Mouse (Mus musculus): ENCODE measurements around the gene Ext2. TPM values are rescaled to one million over a fixed set of nuclear protein-coding genes. Genes with fewer than 3 reads are reported as not detected.

Ext2 gene
- polyA plus RNA-seq, 1 experiment from 2014 or later = 77.0 TPM

DNA sequence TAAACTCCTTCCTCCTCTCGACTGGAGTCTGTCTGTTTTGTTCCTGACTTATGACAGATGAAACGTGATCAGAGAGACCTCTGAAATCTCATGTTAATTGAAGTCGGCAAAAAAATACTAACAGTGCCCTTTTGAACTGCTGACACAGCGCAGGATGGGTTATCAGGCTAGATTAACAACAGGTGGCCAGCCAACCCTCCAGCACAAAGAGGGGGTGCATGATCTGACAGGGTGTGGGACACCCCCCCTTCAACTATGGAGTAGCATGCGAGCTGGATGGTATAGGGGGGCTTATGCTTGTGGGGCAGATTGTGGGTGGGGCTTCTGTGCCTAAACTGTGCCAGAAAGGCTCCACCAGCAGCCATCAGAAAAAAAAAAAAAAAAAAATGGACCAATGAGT lies 141.0 kb downstream of the Ext2 start:
- no peak overlapping the region for H3K4me3 ChIP-seq (ENCODE audit: low read depth, low read length)
- WGBS = 61% methylated on average over 5 of the region's 5 CpGs
- no peaks in the 10 kb centered on the region for H3K4me1 ChIP-seq (ENCODE audit: control insufficient read depth, insufficient read depth, low read length)

DNA sequence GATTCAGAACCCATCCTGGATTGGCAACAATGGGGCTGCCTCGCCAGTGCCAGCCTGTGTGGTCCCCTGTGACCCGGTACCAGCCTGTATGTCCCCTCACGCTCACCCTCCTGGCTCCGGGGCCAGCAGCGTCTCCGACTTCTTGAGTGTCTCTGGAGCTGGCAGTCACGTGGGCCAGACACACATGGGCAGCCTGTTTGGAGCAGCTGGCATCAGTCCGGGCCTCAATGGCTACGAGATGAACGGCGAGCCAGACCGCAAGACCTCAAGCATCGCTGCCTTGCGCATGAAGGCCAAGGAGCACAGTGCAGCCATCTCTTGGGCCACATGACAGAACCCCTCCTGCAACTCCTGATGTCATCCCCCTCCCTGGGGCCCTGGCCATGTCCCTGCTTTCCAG lies 145.1 kb downstream of the Ext2 start:
- 88% methylated on average over 14 of the region's 14 CpGs for WGBS

More for the DNA sequence above, 141.0 kb downstream of the Ext2 start:
- Histone ChIP-seq H3K27ac (ENCODE audit: low read depth, low read length) (no peak overlapping the region), H3K9me3 (ENCODE audit: control insufficient read depth, low read length) (no peaks in the 10 kb centered on the region), H3K9ac (ENCODE audit: low read length) (no peak overlapping the region), H3K36me3 (ENCODE audit: control insufficient read depth, insufficient read depth, low read length) (no peaks in the 10 kb centered on the region), H3K4me2 (ENCODE audit: low read depth) (no peak overlapping the region), H3K27me3 (ENCODE audit: control insufficient read depth, insufficient read depth, low read length) (no peaks in the 10 kb centered on the region)
- DNase-seq (ENCODE audit: low spot score) = no peak
- ATAC-seq (ENCODE audit: insufficient read depth, low FRiP score, low TSS enrichment) = no peak

DNA sequence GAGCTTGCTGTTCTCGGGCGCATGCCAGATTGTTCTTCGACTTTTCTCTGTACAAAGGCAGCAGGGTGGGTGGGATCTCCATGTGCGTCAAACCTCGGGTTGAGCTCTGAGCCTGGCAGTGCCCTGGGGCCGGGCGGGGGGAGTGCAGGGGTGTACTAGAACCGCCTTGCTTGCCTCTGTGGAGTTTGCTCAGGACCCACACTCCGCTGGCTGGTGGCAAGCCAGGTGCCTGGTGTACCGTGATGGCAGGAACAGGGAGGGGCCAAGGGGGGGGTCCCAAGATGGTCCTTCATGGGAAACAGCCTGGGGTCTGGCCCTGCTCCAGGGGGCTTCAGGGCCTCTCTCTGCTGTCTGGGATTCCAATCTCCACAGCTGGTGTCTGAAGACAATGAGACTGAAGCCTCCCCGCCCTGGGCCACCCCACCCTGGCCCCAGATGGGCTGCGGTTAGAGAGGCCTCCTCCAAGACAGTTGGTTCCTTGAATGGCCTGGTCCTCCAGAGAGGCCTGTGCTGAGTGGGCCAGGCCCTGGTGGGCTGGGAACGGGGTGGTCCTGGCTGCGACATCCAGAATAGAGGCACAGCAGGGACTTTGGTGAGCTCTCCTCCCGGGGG lies 150.7 kb downstream of the Ext2 start:
- Histone ChIP-seq H3K4me2 (ENCODE audit: low read depth) (no peak overlapping the region), H3K4me3 (ENCODE audit: low read depth, low read length) (no peak overlapping the region), H3K4me1 (ENCODE audit: control insufficient read depth, insufficient read depth, low read length) (peaks cover 4% of the 10 kb centered on the region; the same call in 1 of the 2 replicates), H3K36me3 (ENCODE audit: control insufficient read depth, insufficient read depth, low read length) (no peaks in the 10 kb centered on the region), H3K9me3 (ENCODE audit: control insufficient read depth, low read length) (no peaks in the 10 kb centered on the region), H3K27me3 (ENCODE audit: control insufficient read depth, insufficient read depth, low read length) (no peaks in the 10 kb centered on the region), H3K9ac (ENCODE audit: low read length) (no peak overlapping the region), H3K27ac (ENCODE audit: low read depth, low read length) (no peak overlapping the region)
- no peak for ATAC-seq (ENCODE audit: insufficient read depth, low FRiP score, low TSS enrichment)
- 73% methylated on average over 15 of the region's 15 CpGs for WGBS
- no peak for DNase-seq (ENCODE audit: low spot score)

More for the DNA sequence above, 145.1 kb downstream of the Ext2 start:
- Histone ChIP-seq H3K4me1 (ENCODE audit: control insufficient read depth, insufficient read depth, low read length) (no peaks in the 10 kb centered on the region), H3K27me3 (ENCODE audit: control insufficient read depth, insufficient read depth, low read length) (no peaks in the 10 kb centered on the region), H3K36me3 (ENCODE audit: control insufficient read depth, insufficient read depth, low read length) (no peaks in the 10 kb centered on the region), H3K9ac (ENCODE audit: low read length) (no peak overlapping the region), H3K4me3 (ENCODE audit: low read depth, low read length) (no peak overlapping the region), H3K9me3 (ENCODE audit: control insufficient read depth, low read length) (no peaks in the 10 kb centered on the region), H3K4me2 (ENCODE audit: low read depth) (no peak overlapping the region), H3K27ac (ENCODE audit: low read depth, low read length) (no peak overlapping the region)
- DNase-seq (ENCODE audit: low spot score) (no peak), ATAC-seq (ENCODE audit: insufficient read depth, low FRiP score, low TSS enrichment) (no peak)

DNA sequence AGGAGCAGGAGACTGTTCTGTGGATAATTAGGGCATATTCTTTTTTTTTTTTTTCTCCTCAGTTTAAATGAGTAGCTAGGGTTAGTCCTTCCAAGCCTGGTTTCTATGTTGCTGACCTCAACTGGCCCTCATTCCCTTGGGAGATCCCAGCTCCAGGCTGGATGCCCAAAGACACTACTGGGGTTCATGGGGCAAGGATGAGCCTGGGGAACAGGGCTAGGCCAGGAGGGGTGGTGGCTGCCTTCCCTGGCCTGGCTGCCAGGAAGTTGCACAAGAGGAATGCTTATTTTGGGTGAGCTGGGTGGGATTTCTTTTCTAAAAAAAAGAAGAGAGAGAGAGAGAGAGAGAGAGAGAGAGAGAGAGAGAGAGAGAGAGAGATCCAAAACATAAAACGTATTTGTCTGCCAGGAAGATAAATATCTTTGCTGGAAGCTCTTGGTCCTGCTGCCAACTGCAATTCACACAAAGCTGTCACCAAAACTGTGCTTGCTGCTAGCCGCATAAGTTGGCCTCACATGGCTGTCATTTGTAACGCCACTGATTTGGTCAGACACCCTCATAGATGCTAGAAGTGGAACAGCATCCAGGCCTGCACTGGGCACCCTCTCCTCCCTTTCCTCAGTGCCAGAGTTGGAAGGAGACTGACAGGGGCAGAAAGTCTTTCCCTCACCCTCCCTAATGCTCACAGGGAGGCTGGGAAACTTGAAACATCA lies 156.1 kb downstream of the Ext2 start:
- Histone ChIP-seq H3K9me3 (ENCODE audit: control insufficient read depth, low read length) (no peaks in the 10 kb centered on the region), H3K4me2 (ENCODE audit: low read depth) (no peak overlapping the region), H3K27me3 (ENCODE audit: control insufficient read depth, insufficient read depth, low read length) (no peaks in the 10 kb centered on the region), H3K36me3 (ENCODE audit: control insufficient read depth, insufficient read depth, low read length) (no peaks in the 10 kb centered on the region), H3K4me1 (ENCODE audit: control insufficient read depth, insufficient read depth, low read length) (peaks cover 6% of the 10 kb centered on the region; the same call in 1 of the 2 replicates), H3K4me3 (ENCODE audit: low read depth, low read length) (no peak overlapping the region), H3K9ac (ENCODE audit: low read length) (no peak overlapping the region), H3K27ac (ENCODE audit: low read depth, low read length) (no peak overlapping the region)
- WGBS = 67% methylated on average over 3 of the region's 3 CpGs
- ATAC-seq (ENCODE audit: insufficient read depth, low FRiP score, low TSS enrichment) = no peak
- no peak for DNase-seq (ENCODE audit: low spot score)

GRCm38 (mm10) chr2:93665472-93665871 lies 156.9 kb downstream of the Ext2 start:
- no peak overlapping the region for H3K27ac ChIP-seq (ENCODE audit: low read depth, low read length)
- no peak overlapping the region for H3K4me2 ChIP-seq (ENCODE audit: low read depth)
- 84% methylated on average over 5 of the region's 5 CpGs for WGBS
- H3K9me3 ChIP-seq (ENCODE audit: control insufficient read depth, low read length) = no peaks in the 10 kb centered on the region
- H3K36me3 ChIP-seq (ENCODE audit: control insufficient read depth, insufficient read depth, low read length) = no peaks in the 10 kb centered on the region
- DNase-seq (ENCODE audit: low spot score) (no peak), ATAC-seq (ENCODE audit: insufficient read depth, low FRiP score, low TSS enrichment) (no peak)
- H3K4me1 ChIP-seq (ENCODE audit: control insufficient read depth, insufficient read depth, low read length) = peaks cover 6% of the 10 kb centered on the region; the same call in 1 of the 2 replicates
- no peak overlapping the region for H3K4me3 ChIP-seq (ENCODE audit: low read depth, low read length)
- no peak overlapping the region for H3K9ac ChIP-seq (ENCODE audit: low read length)
- H3K27me3 ChIP-seq (ENCODE audit: control insufficient read depth, insufficient read depth, low read length) = no peaks in the 10 kb centered on the region

DNA sequence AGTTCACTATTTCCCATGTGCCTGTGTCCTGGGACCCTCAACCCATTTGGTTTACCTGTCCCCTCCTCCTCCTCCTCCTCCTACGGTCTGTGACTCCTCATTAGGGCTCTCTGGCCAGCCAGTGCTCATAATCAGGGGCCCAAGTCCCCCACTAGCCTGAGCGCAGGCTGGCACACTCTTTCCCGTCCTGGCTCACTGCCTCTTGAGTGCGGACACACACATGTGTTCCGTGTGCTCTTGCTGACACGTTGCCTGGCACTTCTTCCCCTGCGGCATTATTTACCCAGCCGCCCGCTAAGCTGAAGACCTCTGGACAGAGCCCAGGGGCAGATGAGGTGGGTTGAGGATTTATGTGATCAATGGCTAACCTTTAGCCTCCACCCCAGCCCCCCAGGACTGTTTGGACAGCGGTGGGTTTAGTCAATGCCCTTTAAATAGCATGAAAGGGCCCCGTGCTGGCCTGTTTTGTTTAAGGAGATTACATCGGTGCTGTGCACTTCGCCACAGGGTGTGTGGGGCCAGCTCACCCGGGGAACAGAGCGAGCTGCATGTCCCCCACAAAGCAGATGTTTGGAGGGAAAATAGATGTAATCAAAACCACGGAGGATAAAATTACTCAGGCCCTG lies 160.0 kb downstream of the Ext2 start:
- Histone ChIP-seq H3K9ac (ENCODE audit: low read length) (no peak overlapping the region), H3K27me3 (ENCODE audit: control insufficient read depth, insufficient read depth, low read length) (no peaks in the 10 kb centered on the region), H3K4me3 (ENCODE audit: low read depth, low read length) (no peak overlapping the region), H3K4me1 (ENCODE audit: control insufficient read depth, insufficient read depth, low read length) (peaks cover 6% of the 10 kb centered on the region; the same call in 1 of the 2 replicates), H3K4me2 (ENCODE audit: low read depth) (no peak overlapping the region), H3K36me3 (ENCODE audit: control insufficient read depth, insufficient read depth, low read length) (no peaks in the 10 kb centered on the region), H3K9me3 (ENCODE audit: control insufficient read depth, low read length) (no peaks in the 10 kb centered on the region), H3K27ac (ENCODE audit: low read depth, low read length) (no peak overlapping the region)
- DNase-seq (ENCODE audit: low spot score) = no peak
- ATAC-seq (ENCODE audit: insufficient read depth, low FRiP score, low TSS enrichment) = no peak
- 14% methylated on average over 16 of the region's 16 CpGs for WGBS

- 85% methylated on average over 6 of the region's 6 CpGs for WGBS
- no peaks in the 10 kb centered on the region for H3K27me3 ChIP-seq (ENCODE audit: control insufficient read depth, insufficient read depth, low read length)
- no peak for ATAC-seq (ENCODE audit: insufficient read depth, low FRiP score, low TSS enrichment)
- no peak overlapping the region for H3K4me2 ChIP-seq (ENCODE audit: low read depth)
- no peaks in the 10 kb centered on the region for H3K36me3 ChIP-seq (ENCODE audit: control insufficient read depth, insufficient read depth, low read length)
- no peak overlapping the region for H3K27ac ChIP-seq (ENCODE audit: low read depth, low read length)
- no peak overlapping the region for H3K9ac ChIP-seq (ENCODE audit: low read length)
- no peaks in the 10 kb centered on the region for H3K9me3 ChIP-seq (ENCODE audit: control insufficient read depth, low read length)
- no peak overlapping the region for H3K4me3 ChIP-seq (ENCODE audit: low read depth, low read length)
- H3K4me1 ChIP-seq (ENCODE audit: control insufficient read depth, insufficient read depth, low read length) = peaks cover 6% of the 10 kb centered on the region; the same call in 1 of the 2 replicates
- no peak for DNase-seq (ENCODE audit: low spot score)
These were observed 161.3 kb downstream of the Ext2 start for GRCm38 (mm10) chr2:93661096-93661495.

DNA sequence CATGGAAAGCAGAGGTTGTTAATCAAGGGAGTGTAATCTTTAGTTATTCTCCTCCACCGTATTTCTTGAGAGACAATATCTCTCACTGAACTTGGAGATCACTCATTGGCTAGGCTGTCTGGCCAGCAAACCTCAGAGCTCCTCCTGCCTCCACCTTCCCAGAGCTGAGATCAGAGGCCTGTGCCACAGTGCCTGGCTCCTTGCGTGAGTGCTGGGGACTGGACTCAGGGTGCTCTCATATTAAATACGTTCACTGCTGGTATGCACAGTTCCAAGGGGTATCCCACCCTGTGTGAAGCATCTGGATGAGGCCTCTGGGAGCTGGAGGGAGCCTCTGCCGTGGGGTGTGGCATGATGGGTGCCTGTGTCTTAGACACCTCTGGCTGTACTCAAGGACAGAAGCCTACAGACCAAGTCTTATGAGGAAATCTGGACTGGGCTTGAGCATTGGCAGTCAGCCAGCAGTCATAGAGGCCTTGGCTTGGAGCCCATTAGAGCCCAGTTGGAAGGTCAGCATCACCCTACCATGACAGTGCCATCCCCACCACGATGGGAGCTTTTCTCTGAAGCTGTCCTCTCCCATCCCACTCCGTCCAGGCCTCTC lies 162.6 kb downstream of the Ext2 start:
- 81% methylated on average over 6 of the region's 6 CpGs for WGBS
- Histone ChIP-seq H3K27me3 (ENCODE audit: control insufficient read depth, insufficient read depth, low read length) (no peaks in the 10 kb centered on the region), H3K4me2 (ENCODE audit: low read depth) (no peak overlapping the region), H3K9ac (ENCODE audit: low read length) (no peak overlapping the region), H3K36me3 (ENCODE audit: control insufficient read depth, insufficient read depth, low read length) (no peaks in the 10 kb centered on the region), H3K4me1 (ENCODE audit: control insufficient read depth, insufficient read depth, low read length) (peaks cover 6% of the 10 kb centered on the region; the same call in 1 of the 2 replicates), H3K9me3 (ENCODE audit: control insufficient read depth, low read length) (no peaks in the 10 kb centered on the region), H3K4me3 (ENCODE audit: low read depth, low read length) (no peak overlapping the region), H3K27ac (ENCODE audit: low read depth, low read length) (no peak overlapping the region)
- no peak for DNase-seq (ENCODE audit: low spot score)
- no peak for ATAC-seq (ENCODE audit: insufficient read depth, low FRiP score, low TSS enrichment)

All from neural tube, embryonic 11.5 days (tissue).